Mouse (Mus musculus): ENCODE results near the gene Efemp2.

GRCm38 (mm10) chr19:5445747-5446146 lies 28.0 kb upstream of the Efemp2 start:
- TF ChIP-seq CTCF (IDR thresholded peaks at IDR 0.05 in 2 of 3, conservative IDR thresholded peaks at IDR 0.05 in 1 of 3; ENCODE audit: control insufficient read depth in 1 of 3, insufficient read depth in 1 of 3, low read depth in 2 of 3, low read length in 3 of 3, poor library complexity in 1 of 3, severe bottlenecking in 1 of 3) (no peak), MAX (IDR thresholded peaks at IDR 0.05; ENCODE audit: low read length) (no peak), E2F4 (IDR thresholded peaks at IDR 0.05; ENCODE audit: borderline replicate concordance, low read depth, low read length) (no peak), GATA1 (IDR thresholded peaks at IDR 0.05; ENCODE audit: low read depth, low read length) (no peak), POLR2A (IDR thresholded peaks at IDR 0.05; ENCODE audit: control insufficient read depth in 1 of 2, insufficient read depth in 1 of 2, low read depth in 1 of 2, low read length in 2 of 2, poor library complexity in 1 of 2) (no peak), KAT2A (conservative IDR thresholded peaks at IDR 0.05; ENCODE audit: low read depth, low read length) (no peak), TBP (IDR thresholded peaks at IDR 0.05; ENCODE audit: low read depth, low read length) (no peak)
